Mouse (Mus musculus): Measurements from ENCODE around the gene Vamp2.

Vamp2 gene

GRCm38 (mm10) chr11:69098039-69098761 is 9.9 kb downstream of the Vamp2 start:
- in situ Hi-C loops (cut with MboI, MseI) = loop anchor here (10.0 kb wide), 1 partner anchor 567 kb away; the partner anchor contains the start of genes Cd68 and Mpdu1

GRCm38 (mm10) chr11:69098762-69099091 is 10.4 kb downstream of the Vamp2 start:
- in situ Hi-C loops (cut with MboI, MseI) = loop anchor here (10.0 kb wide), 1 partner anchor 566 kb away; the partner anchor contains the start of genes Cd68 and Mpdu1

DNA sequence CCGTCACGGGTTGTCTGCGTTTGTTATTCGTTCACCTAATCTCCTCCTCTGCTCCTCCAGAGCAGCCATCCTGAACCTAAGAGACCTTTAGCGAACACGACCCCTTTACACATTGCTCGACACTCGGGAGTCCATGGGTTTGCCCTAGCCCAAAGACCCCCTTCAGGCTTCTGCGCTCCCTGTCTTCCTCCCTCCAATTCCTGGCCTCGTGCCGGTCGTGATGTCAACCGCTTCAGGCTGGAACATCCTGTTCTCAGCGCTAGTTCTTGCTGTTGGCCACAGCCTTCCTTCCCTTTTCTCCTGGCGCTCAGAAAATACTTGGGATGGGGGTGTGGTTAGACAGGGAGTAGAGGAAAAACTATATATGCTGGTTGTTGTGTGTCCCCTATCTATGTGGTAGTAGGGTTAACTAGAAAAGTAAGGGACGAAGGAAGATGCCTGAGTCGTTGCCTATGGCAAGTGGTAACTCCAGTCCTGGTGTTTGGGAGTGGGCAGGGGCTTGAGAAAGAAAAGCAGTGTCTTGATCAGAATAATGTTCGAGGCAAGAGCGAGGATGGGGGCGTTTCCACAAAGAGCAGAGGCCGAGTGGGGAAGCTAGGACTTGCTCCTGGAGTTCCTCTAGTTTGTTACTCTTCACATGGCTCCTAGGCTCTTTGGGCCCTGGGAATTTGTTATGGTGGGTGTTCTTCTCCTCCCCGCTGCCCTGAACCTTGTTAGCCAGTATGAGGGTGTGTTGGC is 11.1 kb downstream of the Vamp2 start:
- in situ Hi-C loops (cut with MboI, MseI) = loop anchor here (10.0 kb wide), 1 partner anchor 565 kb away; the partner anchor contains the start of genes Cd68 and Mpdu1

GRCm38 (mm10) chr11:69099915-69100345 is 11.6 kb downstream of the Vamp2 start:
- in situ Hi-C loops (cut with MboI, MseI) = loop anchor here (10.0 to 25.0 kb wide), 2 partner anchors 565 to 912 kb away; partner anchors contain the start of genes Acadvl, Cd68, Dlg4 and Dvl2

- in situ Hi-C loops (cut with MboI, MseI) = loop anchor here (25.0 kb wide), 1 partner anchor 912 kb away; the partner anchor contains the start of genes Acadvl, Dlg4 and Dvl2
These were observed 12.5 kb downstream of the Vamp2 start for GRCm38 (mm10) chr11:69100639-69101360.

GRCm38 (mm10) chr11:69101604-69102402 is 13.5 kb downstream of the Vamp2 start:
- in situ Hi-C loops (cut with MboI, MseI) = loop anchor here (25.0 kb wide), 1 partner anchor 910 kb away; the partner anchor contains the start of genes Acadvl, Dlg4 and Dvl2

DNA sequence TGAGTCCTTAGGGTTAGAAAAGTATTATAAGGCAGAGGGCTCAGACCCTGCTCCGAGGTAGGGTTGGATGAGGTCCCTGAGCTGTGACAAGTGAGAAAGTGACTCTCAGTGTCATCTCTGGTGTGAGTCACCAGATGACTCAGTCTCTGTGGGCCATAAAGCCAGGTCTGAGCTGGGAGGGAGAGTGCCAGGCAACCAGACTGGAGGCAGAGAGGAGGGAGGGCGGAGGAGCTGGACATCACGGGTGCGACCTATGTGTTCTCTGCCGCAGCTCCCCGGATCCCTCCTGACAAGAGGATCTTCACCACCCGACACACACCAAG is 14.1 kb downstream of the Vamp2 start:
- in situ Hi-C loops (cut with MboI, MseI) = loop anchor here (25.0 kb wide), 1 partner anchor 910 kb away; the partner anchor contains the start of genes Acadvl, Dlg4 and Dvl2

DNA sequence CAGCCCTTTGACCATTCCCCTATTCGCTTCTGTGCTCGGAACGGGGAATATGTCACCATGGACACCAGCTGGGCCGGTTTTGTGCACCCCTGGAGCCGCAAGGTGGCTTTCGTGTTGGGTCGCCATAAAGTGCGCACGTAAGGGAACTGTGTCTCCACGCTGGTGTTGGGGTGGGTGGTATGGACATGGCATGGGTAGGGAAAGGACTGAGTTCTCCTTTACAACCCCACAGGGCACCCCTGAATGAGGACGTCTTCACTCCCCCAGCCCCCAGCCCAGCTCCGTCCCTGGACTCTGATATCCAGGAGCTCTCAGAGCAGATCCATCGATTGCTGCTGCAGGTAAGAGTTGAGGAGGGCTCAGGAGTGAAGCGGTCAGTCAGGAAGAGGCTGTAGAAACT is 14.8 kb downstream of the Vamp2 start:
- in situ Hi-C loops (cut with MboI, MseI) = loop anchor here (25.0 kb wide), 1 partner anchor 909 kb away; the partner anchor contains the start of genes Acadvl, Dlg4 and Dvl2

- in situ Hi-C loops (cut with MboI, MseI) = loop anchor here (25.0 kb wide), 1 partner anchor 909 kb away; the partner anchor contains the start of genes Acadvl, Dlg4 and Dvl2
These were observed 15.5 kb downstream of the Vamp2 start for GRCm38 (mm10) chr11:69103531-69104435.

GRCm38 (mm10) chr11:69104487-69104886 is 16.2 kb downstream of the Vamp2 start:
- in situ Hi-C loops (cut with MboI, MseI) = loop anchor here (25.0 kb wide), 1 partner anchor 908 kb away; the partner anchor contains the start of genes Acadvl, Dlg4 and Dvl2

DNA sequence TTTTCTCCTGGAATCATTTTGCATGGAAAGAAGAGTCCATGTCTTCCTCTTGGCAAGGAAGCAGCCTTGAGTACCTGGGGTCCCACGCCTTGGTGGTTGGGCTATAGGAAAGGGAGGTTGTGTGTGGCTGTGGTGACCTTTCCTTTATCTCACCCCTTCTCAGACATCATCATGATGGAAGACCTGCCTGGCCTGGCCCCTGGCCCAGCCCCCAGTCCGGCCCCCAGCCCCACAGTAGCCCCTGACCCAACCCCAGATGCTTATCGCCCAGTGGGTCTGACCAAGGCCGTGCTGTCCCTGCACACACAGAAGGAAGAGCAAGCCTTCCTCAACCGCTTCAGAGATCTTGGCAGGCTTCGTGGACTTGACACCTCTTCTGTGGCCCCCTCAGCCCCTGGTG is 16.9 kb downstream of the Vamp2 start:
- in situ Hi-C loops (cut with MboI, MseI) = loop anchor here (25.0 kb wide), 1 partner anchor 907 kb away; the partner anchor contains the start of genes Acadvl, Dlg4 and Dvl2

DNA sequence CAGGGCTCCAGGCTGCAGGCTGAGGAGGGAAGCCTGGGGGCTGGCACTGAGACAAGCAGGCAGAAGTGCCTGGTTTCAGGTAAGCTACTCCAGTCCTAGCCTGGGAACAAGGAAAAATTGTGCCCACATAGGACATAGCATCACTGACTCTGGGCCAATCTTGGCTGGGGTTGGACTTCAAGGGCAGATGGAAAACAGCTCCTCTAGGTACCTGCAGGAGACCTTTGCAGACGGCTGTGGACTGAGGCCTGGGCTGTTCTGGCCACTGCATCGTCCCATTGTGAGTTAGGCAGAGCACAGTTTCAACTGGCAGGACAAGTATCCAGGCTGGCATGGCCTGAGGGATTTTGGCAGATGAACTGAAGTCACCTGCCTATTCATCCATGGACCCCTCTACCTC is 17.5 kb downstream of the Vamp2 start:
- in situ Hi-C loops (cut with MboI, MseI) = loop anchor here (25.0 kb wide), 1 partner anchor 907 kb away; the partner anchor contains the start of genes Acadvl, Dlg4 and Dvl2

GRCm38 (mm10) chr11:69106299-69106698 is 18.0 kb downstream of the Vamp2 start:
- in situ Hi-C loops (cut with MboI, MseI) = loop anchor here (25.0 kb wide), 1 partner anchor 906 kb away; the partner anchor contains the start of genes Acadvl, Dlg4 and Dvl2

GRCm38 (mm10) chr11:69106842-69107241 is 18.6 kb downstream of the Vamp2 start:
- in situ Hi-C loops (cut with MboI, MseI) = loop anchor here (25.0 kb wide), 1 partner anchor 905 kb away; the partner anchor contains the start of genes Acadvl, Dlg4 and Dvl2

DNA sequence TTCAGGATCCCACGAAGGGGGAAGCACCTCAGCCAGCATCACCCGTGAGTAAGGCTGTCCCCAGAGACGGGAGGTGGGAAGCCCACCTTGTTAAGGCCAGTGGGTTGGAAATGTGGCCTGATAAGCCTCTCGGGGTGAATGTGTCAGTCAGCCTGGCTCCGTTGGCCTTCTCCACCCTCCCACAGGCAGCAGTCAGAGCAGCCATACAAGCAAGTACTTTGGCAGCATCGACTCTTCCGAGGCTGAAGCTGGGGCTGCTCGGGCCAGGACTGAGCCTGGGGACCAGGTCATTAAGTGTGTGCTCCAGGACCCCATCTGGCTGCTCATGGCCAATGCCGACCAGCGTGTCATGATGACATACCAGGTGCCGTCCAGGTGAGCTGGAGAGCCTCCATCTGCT is 19.4 kb downstream of the Vamp2 start:
- in situ Hi-C loops (cut with MboI, MseI) = loop anchor here (25.0 kb wide), 1 partner anchor 905 kb away; the partner anchor contains the start of genes Acadvl, Dlg4 and Dvl2

- in situ Hi-C loops (cut with MboI, MseI) = loop anchor here (25.0 kb wide), 1 partner anchor 904 kb away; the partner anchor contains the start of genes Acadvl, Dlg4 and Dvl2
These were observed 19.9 kb downstream of the Vamp2 start for GRCm38 (mm10) chr11:69108223-69108622.

GRCm38 (mm10) chr11:69109032-69109900 is 21.0 kb downstream of the Vamp2 start:
- in situ Hi-C loops (cut with MboI, MseI) = loop anchor here (25.0 kb wide), 1 partner anchor 903 kb away; the partner anchor contains the start of genes Acadvl, Dlg4 and Dvl2
